Mouse (Mus musculus) adrenal gland, postnatal 14 days (tissue): ENCODE measurements at regions not wholly inside any gene's neighbourhood (a gene's known extent, or its start where the extent isn't known, plus 50 kb on each side); places are given as distances from the start of the nearest gene placed in this dataset.
A peak's percentile ranks its signal among the peaks of the same experiment; 100 is the strongest.

ENCODE experiments used
- DNase-seq: peaks from one replicate; pipeline ENCODE4 v3.0.0; 2021; ENCODE audit warnings: mixed read lengths

GRCm38 (mm10) chr13:119268301-119268675 is 160.1 kb upstream of the Paip1 start:
- DNase-seq = no peak

GRCm38 (mm10) chr13:119275500-119275899 is 152.9 kb upstream of the Paip1 start:
- no peak for DNase-seq

DNA sequence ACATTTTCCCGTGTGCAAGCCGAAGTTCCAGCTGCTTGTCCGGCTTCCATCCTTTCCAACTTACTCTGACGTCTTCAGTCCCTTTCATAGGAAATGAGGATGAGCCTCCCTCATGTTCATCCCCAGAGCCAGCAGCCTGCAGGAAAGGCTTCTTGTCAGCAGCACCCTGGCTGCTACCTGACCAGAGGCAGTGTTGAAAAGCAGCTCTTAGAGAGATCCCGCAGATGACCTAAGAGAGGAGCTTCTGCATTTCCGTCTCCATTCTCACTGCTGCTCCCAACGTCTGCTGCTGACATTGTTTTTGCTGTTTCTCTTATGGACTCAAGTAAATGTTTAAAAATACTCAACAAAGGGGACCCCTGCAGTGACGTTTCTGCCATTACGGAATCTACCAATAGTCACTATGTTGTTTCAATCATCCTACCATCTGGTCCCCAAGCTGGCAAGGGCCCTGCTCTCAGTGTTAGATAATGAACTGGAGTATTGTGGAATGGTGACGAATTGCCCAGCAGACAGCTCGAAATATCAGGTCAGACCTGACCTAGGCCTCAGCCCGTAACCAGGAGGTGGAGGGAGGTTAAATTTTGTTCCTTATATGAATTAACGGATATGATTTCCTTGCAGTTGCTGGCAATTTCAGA is 151.0 kb upstream of the Paip1 start:
- no peak for DNase-seq

DNA sequence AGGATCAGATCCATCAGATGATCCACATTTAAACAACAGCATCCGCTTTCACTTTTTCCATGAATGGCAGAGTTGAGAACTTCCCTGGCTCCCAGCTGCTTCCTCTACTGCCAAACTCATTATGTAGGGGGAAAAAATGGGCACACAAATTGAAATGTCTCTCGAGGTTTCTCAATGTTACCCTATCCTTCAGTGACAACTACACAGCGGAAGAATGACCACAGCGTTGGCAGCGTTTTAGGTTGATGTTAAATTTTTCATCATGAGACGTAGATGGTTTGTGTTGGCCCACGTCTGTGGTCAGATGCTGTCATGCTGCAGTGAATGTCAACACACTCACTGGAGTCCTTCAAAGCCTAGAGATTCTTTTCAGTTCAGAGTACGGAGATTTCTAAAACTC is 149.0 kb upstream of the Paip1 start:
- DNase-seq = no peak

DNA sequence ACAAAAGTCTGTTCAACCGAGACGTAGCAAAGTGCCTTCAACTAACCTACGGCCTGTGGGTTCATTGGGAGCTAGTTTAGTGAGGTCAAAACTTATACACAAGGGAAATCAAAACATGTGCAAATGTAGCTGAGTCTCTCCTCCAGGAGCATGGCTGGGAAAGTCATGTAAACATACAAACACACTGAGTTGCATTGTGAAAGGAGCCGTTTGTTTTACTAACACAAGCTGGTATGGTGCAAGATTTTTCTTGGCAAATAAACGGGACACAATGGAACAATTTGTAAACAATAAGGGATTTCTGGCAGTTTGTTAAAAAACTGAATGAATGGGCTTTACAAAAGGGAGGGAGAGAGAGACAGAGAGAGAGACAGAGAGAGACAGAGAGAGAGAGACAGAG is 147.8 kb upstream of the Paip1 start:
- no peak for DNase-seq

- DNase-seq = peak; percentile 76
Measured at GRCm38 (mm10) chr13:119283448-119283847, 145.0 kb upstream of the Paip1 start.

DNA sequence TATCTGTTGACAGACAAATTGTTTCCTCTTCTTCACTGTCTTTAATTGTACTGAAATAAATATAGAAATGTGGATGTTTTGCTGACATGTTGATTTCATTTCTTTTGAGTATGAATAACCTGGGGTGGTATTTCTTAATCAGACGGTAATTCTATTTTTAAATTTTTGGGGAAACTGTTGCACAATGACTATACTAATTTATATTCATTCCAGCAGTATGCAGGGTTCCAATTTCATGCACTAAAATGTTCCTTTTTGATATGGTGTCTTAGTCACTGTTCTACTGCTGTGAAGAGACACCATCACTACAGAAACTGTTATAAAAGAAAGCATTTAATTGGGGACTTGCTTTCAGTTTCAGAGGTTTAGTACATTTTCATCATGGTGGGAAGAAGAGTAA is 119.2 kb upstream of the Paip1 start:
- no peak for DNase-seq

- DNase-seq = no peak
Measured at GRCm38 (mm10) chr13:119310013-119310412, 118.4 kb upstream of the Paip1 start.

GRCm38 (mm10) chr13:119314356-119314755 is 114.0 kb upstream of the Paip1 start:
- no peak for DNase-seq

- no peak for DNase-seq
Measured at GRCm38 (mm10) chr13:119318358-119318757, 110.0 kb upstream of the Paip1 start.

DNA sequence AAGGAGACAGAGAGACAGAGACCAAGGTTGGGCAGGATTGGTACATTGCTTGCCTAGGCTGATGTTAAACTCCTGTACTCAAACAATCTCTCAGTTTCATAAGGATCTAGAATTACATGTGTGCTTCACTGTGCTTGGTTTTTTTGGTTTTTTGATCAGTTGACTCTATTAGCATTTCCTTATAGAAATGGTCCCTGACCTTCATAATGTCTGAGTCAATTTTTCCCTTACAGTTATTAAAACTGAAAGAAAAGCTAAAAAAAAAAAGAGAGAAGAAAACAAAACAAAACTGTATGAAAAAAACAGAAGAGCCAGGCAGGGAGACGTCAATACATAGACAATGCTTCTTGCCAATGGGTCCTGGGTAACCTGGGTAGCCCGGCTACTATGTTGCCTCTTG is 102.9 kb upstream of the Paip1 start:
- DNase-seq = no peak

GRCm38 (mm10) chr13:119326877-119327625 is 101.3 kb upstream of the Paip1 start:
- no peak for DNase-seq

DNA sequence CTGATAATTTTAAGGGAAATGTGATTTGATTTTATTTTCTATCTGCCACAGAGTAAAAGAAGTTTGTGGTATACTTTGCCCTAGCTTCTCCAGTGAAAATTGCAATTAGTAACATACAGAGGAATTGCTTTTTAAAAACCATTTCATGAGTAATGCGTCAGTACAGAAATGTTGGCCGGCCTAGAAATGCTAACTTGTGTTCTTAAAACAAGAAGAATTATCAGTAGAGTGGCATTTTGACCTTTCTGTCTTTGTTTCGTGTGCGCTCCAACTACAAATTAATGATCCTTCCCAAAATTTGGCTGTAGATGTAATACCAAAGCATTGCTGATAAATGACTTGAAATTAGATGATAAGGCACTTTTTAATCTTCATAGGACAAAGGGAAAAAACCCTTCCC is 99.7 kb upstream of the Paip1 start:
- DNase-seq = no peak

DNA sequence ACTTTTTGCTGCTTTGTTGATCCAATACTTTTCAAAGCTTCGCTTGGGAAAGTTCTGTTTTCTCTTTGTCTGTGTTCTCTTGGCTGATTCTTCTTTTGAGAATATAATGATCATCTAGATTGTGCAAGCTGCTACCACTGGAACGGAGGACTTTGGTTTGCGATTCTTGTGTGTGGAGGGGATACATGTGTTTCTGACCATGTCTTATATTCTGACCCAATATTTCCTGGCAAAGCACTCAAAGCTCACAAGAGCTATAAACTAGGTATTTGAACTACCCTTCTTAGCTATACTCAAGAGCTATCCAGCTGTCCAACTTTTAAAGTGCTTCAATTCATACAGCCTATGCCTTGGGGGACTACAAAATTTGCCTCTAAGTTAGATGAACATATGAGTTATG is 96.6 kb upstream of the Paip1 start:
- DNase-seq = no peak

DNA sequence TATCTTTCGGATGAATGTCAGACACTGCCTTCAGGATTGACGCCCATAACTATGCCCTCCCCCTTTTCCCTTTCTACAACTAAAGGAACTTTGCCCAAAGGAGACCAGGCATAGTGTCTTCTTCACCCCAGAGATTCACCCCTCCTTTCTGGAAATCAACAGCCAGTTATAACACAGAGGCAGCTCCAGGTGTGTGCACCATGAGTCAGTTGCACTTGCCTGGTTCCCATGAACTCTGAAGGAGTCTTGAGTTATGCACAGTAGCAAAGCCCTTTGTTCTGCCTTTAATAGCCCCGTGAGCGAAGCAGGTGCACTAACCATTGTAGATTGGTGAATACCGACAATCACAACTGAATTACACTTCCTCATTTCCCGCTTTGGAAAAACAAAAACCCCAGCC is 94.5 kb upstream of the Paip1 start:
- DNase-seq = no peak

GRCm38 (mm10) chr13:119337861-119338260 is 90.5 kb upstream of the Paip1 start:
- no peak for DNase-seq

GRCm38 (mm10) chr13:119339016-119339415 is 89.4 kb upstream of the Paip1 start:
- no peak for DNase-seq

- peak; percentile 15 for DNase-seq
Measured at GRCm38 (mm10) chr13:119339762-119340161, 88.6 kb upstream of the Paip1 start.

- peak; percentile 75 for DNase-seq
Measured at GRCm38 (mm10) chr13:119341833-119342232, 86.6 kb upstream of the Paip1 start.

DNA sequence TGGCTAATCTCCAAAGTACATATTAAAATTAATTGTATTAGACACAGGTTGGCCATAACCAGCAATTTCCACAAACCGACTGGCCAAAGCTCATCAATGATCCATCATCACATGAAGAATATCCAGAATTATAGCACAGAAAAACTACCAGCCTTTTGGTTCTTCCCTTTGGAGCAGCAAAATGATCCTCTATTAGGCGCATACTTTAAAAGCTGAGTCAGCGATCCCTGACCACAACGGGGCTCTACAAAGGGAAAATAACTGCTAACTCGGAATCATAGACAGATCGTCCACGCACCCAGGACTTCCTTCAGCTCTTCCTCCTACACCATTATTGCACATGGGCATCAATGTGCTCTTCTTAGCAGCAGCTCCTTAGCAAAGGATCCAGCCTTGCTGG is 85.6 kb upstream of the Paip1 start:
- no peak for DNase-seq

DNA sequence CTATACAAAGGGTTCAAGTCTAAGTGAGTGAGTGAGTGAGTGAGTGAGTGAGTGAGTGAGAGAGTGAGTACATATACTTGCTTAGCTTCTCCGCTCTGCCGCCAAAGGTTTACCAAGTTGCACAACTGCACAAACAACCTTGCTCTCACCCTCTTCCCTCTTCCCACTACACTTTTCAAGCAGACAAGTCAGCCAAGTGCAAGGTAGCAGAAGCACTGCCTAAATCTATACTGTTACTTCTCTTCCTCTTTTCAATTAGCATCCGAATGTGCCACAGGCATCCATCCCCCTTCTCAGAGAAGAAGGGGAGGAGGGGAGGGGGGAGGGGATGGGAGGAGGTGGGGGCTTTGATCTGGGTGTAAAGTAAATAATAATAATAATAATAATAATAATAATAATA is 80.4 kb upstream of the Paip1 start:
- no peak for DNase-seq

- DNase-seq = no peak
Measured at GRCm38 (mm10) chr13:119351346-119351745, 77.1 kb upstream of the Paip1 start.

- DNase-seq = no peak
Measured at GRCm38 (mm10) chr13:119358696-119359095, 69.7 kb upstream of the Paip1 start.

DNA sequence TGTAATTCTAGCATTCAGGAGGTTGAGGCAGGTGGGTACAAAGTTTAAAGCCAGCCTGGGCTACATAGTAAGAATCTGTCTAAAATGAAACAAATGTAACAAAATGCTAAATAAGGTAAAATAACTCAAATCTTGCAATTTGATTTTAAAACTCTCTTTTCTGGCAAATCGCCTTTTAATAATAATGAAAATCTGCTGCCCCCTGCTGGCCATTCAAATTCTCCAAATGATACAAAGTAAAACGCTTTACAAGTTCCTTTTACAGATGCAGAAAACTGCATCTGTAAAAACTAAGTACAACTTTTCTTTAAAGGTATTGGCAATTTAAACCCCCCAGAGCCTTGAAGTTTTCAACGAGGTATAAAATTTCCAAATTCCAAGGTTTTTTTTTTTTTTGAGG is 65.0 kb upstream of the Paip1 start:
- DNase-seq = peak; percentile 56
